Mouse (Mus musculus): ENCODE measurements at regions not wholly inside any gene's neighbourhood (a gene's known extent, or its start where the extent isn't known, plus 50 kb on each side); places are given as distances from the start of the nearest gene placed in this dataset.

GRCm38 (mm10) chr3:18731251-18731650 is 783.0 kb downstream of the Cypt12 start:
- Histone ChIP-seq H3K27ac (ENCODE audit: control insufficient read depth, insufficient read depth, low read depth, low read length, poor library complexity) (no peak overlapping the region), H3K4me1 (ENCODE audit: control insufficient read depth, insufficient read depth, low read length) (no peaks in the 10 kb centered on the region)
- 68% methylated on average over 1 of the region's 1 CpGs for WGBS

GRCm38 (mm10) chr3:18731674-18732073 is 783.5 kb downstream of the Cypt12 start:
- TF ChIP-seq POLR2A (IDR thresholded peaks at IDR 0.05; ENCODE audit: borderline replicate concordance, control insufficient read depth, low read depth, low read length) (no peak), CTCF (IDR thresholded peaks at IDR 0.05; ENCODE audit: control insufficient read depth, insufficient read depth, low read length) (no peak)
- H3K4me1 ChIP-seq (ENCODE audit: control insufficient read depth, insufficient read depth, low read length), result no peaks in the 10 kb centered on the region
- no peak overlapping the region for H3K27ac ChIP-seq (ENCODE audit: control insufficient read depth, insufficient read depth, low read depth, low read length, poor library complexity)
- H3K4me3 ChIP-seq (replicated peaks; ENCODE audit: control insufficient read depth, low read depth, low read length), result no peak overlapping the region
- 51% methylated on average over 2 of the region's 2 CpGs for WGBS

More at GRCm38 (mm10) chr3:18731251-18731650, 783.0 kb downstream of the Cypt12 start:
- TF ChIP-seq POLR2A (IDR thresholded peaks at IDR 0.05; ENCODE audit: borderline replicate concordance, control insufficient read depth, low read depth, low read length), result no peak
- TF ChIP-seq CTCF (IDR thresholded peaks at IDR 0.05; ENCODE audit: control insufficient read depth, insufficient read depth, low read length), result no peak
- H3K4me3 ChIP-seq (replicated peaks; ENCODE audit: control insufficient read depth, low read depth, low read length), result no peak overlapping the region

- WGBS, result 71% methylated on average over 1 of the region's 1 CpGs
- no peak overlapping the region for H3K27ac ChIP-seq (ENCODE audit: control insufficient read depth, insufficient read depth, low read depth, low read length, poor library complexity)
- H3K4me3 ChIP-seq (replicated peaks; ENCODE audit: control insufficient read depth, low read depth, low read length), result no peak overlapping the region
- no peaks in the 10 kb centered on the region for H3K4me1 ChIP-seq (ENCODE audit: control insufficient read depth, insufficient read depth, low read length)
- TF ChIP-seq POLR2A (IDR thresholded peaks at IDR 0.05; ENCODE audit: borderline replicate concordance, control insufficient read depth, low read depth, low read length) (no peak), CTCF (IDR thresholded peaks at IDR 0.05; ENCODE audit: control insufficient read depth, insufficient read depth, low read length) (no peak)
These were observed 785.3 kb downstream of the Cypt12 start for GRCm38 (mm10) chr3:18733540-18733939.

- Histone ChIP-seq H3K4me1 (ENCODE audit: control insufficient read depth, insufficient read depth, low read length) (no peaks in the 10 kb centered on the region), H3K27ac (ENCODE audit: control insufficient read depth, insufficient read depth, low read depth, low read length, poor library complexity) (no peak overlapping the region)
- TF ChIP-seq POLR2A (IDR thresholded peaks at IDR 0.05; ENCODE audit: borderline replicate concordance, control insufficient read depth, low read depth, low read length), result no peak
These were observed 790.7 kb downstream of the Cypt12 start for GRCm38 (mm10) chr3:18738946-18739345.

DNA sequence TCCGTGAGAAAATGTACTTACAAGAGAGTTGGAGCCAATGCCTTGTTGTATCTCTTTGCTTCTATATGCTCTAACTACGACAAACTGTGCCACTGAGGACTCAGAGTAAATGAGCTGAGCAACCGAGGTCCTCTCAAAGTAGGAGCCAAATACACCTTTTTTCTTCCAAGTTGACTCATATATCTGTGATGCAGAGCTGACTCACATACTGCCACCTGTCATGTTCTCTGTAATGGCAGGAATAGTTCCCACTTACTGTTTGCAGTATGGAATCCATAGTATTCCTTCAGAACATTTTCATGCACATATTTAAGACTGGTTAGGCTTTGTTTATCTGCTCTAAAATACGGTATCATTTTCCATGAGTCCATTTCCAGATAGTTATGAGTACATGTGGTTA is 792.1 kb downstream of the Cypt12 start:
- Histone ChIP-seq H3K4me3 (replicated peaks; ENCODE audit: control insufficient read depth, low read depth, low read length) (no peak overlapping the region), H3K27ac (ENCODE audit: control insufficient read depth, insufficient read depth, low read depth, low read length, poor library complexity) (no peak overlapping the region), H3K4me1 (ENCODE audit: control insufficient read depth, insufficient read depth, low read length) (no peaks in the 10 kb centered on the region)
- TF ChIP-seq CTCF (IDR thresholded peaks at IDR 0.05; ENCODE audit: control insufficient read depth, insufficient read depth, low read length), result no peak
- no peak for TF ChIP-seq POLR2A (IDR thresholded peaks at IDR 0.05; ENCODE audit: borderline replicate concordance, control insufficient read depth, low read depth, low read length)
- WGBS, result 76% methylated on average over 4 of the region's 4 CpGs

More at GRCm38 (mm10) chr3:18738946-18739345, 790.7 kb downstream of the Cypt12 start:
- H3K4me3 ChIP-seq (replicated peaks; ENCODE audit: control insufficient read depth, low read depth, low read length), result no peak overlapping the region

DNA sequence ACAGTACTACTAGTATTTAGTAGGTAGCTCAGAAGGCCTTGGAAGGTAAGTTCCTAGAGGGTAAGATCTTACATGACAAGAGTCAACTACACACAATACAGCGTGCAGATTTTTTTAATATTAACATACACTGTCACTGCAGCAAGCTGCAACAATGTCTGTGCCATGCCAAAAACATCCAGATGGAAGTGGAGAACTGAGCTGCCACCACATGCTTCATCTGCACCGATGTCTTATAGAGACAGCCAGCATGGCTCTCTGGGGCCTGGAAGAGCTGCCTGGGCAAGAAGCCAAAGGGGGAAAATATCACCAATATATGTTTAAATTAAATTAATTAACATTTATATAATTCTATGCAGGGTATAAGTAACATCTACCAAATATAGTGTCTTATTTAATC is 795.3 kb downstream of the Cypt12 start:
- no peak overlapping the region for H3K27ac ChIP-seq (ENCODE audit: control insufficient read depth, insufficient read depth, low read depth, low read length, poor library complexity)
- no peaks in the 10 kb centered on the region for H3K4me1 ChIP-seq (ENCODE audit: control insufficient read depth, insufficient read depth, low read length)
- TF ChIP-seq POLR2A (IDR thresholded peaks at IDR 0.05; ENCODE audit: borderline replicate concordance, control insufficient read depth, low read depth, low read length) (no peak), CTCF (IDR thresholded peaks at IDR 0.05; ENCODE audit: control insufficient read depth, insufficient read depth, low read length) (no peak)
- H3K4me3 ChIP-seq (replicated peaks; ENCODE audit: control insufficient read depth, low read depth, low read length), result no peak overlapping the region
- WGBS, result 90% methylated on average over 2 of the region's 2 CpGs

GRCm38 (mm10) chr3:18744216-18744615 is 796.0 kb downstream of the Cypt12 start:
- Histone ChIP-seq H3K27ac (ENCODE audit: control insufficient read depth, insufficient read depth, low read depth, low read length, poor library complexity) (no peak overlapping the region), H3K4me1 (ENCODE audit: control insufficient read depth, insufficient read depth, low read length) (no peaks in the 10 kb centered on the region), H3K4me3 (replicated peaks; ENCODE audit: control insufficient read depth, low read depth, low read length) (no peak overlapping the region)
- TF ChIP-seq POLR2A (IDR thresholded peaks at IDR 0.05; ENCODE audit: borderline replicate concordance, control insufficient read depth, low read depth, low read length), result no peak
- TF ChIP-seq CTCF (IDR thresholded peaks at IDR 0.05; ENCODE audit: control insufficient read depth, insufficient read depth, low read length), result no peak
- 74% methylated on average over 3 of the region's 3 CpGs for WGBS

DNA sequence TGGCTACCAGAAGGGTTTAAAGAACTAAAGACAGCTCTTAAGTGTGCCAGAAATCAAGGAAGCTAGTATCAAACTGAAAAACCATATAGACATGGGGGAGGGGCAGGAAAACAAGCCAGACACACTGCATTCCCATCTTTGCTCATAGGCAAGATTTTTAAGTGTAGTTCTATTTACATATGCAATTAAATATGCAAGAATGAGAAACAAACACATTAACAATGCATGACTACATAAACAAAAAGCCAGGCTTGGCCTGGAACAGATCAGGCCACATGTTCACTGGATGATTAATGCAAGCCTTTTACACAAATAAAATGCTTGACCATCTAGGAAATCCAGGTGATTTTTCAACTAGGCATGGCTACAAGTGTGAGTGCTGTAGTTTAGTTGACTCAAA is 798.0 kb downstream of the Cypt12 start:
- H3K4me3 ChIP-seq (replicated peaks; ENCODE audit: control insufficient read depth, low read depth, low read length), result no peak overlapping the region
- no peak overlapping the region for H3K27ac ChIP-seq (ENCODE audit: control insufficient read depth, insufficient read depth, low read depth, low read length, poor library complexity)
- no peak for TF ChIP-seq CTCF (IDR thresholded peaks at IDR 0.05; ENCODE audit: control insufficient read depth, insufficient read depth, low read length)
- TF ChIP-seq POLR2A (IDR thresholded peaks at IDR 0.05; ENCODE audit: borderline replicate concordance, control insufficient read depth, low read depth, low read length), result no peak
- H3K4me1 ChIP-seq (ENCODE audit: control insufficient read depth, insufficient read depth, low read length), result no peaks in the 10 kb centered on the region

DNA sequence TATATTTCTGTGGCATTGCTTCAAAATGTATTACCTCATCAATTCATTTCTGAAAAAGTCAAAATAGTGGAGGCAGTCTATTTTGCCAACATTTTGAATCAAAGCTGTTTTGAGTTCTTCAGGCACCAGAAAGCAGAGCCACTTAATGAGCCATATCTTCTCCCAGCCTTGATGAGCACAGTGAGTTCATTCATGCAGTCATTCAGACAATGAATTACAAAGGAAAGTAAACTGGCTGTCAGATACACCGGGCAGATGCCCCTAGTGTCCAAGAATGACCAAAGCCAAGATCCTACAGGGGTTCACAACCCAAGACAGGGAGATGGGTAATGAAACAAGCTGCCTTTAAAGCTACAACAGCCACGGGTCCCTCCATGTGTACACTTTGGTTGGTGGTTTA is 798.7 kb downstream of the Cypt12 start:
- 64% methylated on average over 2 of the region's 2 CpGs for WGBS
- TF ChIP-seq POLR2A (IDR thresholded peaks at IDR 0.05; ENCODE audit: borderline replicate concordance, control insufficient read depth, low read depth, low read length), result no peak
- no peak for TF ChIP-seq CTCF (IDR thresholded peaks at IDR 0.05; ENCODE audit: control insufficient read depth, insufficient read depth, low read length)
- no peak overlapping the region for H3K27ac ChIP-seq (ENCODE audit: control insufficient read depth, insufficient read depth, low read depth, low read length, poor library complexity)
- no peaks in the 10 kb centered on the region for H3K4me1 ChIP-seq (ENCODE audit: control insufficient read depth, insufficient read depth, low read length)
- no peak overlapping the region for H3K4me3 ChIP-seq (replicated peaks; ENCODE audit: control insufficient read depth, low read depth, low read length)

Data from bone marrow, adult 2 months (tissue).